Mouse (Mus musculus): ENCODE results near the gene Adam17. TPM values are rescaled to one million over a fixed set of nuclear protein-coding genes. Genes with fewer than 3 reads are reported as not detected.

Adam17 gene
- total RNA-seq, 2 experiments from 2014 or later: 17.1 to 18.7 TPM

GRCm38 (mm10) chr12:21362686-21363085 lies 10.7 kb downstream of the Adam17 start:
- DNase-seq (ENCODE audit: low spot score): no peak

GRCm38 (mm10) chr12:21353681-21354080 lies 19.8 kb downstream of the Adam17 start:
- no peak for DNase-seq (ENCODE audit: low spot score)

DNA sequence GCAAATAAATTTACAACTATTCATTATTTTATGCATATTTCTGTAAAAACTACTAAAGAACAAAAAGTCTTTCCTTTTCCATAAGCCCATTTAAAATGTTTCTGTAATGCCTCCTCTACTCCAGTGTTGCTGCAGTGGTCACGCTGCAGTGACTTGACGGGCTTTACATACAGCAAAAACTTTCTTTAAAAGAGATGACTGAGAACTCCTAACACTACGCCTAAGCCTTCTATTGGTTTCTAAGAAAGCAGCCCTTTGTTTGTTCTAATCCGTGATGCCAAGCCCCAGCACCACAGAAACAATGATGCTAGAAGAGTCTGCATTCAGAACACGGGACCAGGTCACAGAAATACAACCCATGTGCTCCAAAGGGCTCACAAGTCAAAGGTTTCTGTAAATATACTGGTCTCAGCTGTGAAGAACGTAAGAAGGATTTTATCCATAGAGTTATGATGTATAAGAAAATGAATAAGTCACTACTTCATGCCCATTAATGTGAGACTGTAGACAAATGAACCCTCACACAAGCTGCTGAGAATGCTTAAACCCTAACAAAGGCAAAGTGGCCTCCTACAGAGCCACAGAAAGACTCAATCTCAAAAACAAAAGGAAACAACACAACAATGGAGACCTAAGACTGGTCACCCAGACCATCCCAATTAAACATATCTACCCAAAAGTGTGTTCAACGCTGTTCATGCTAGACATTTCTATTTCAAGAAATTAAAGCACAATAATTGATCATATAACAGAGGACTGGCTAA lies 23.1 kb downstream of the Adam17 start:
- no peak for DNase-seq (ENCODE audit: low spot score)

GRCm38 (mm10) chr12:21346972-21347371 lies 26.5 kb downstream of the Adam17 start:
- no peak for DNase-seq (ENCODE audit: low spot score)

- no peak for DNase-seq (ENCODE audit: low spot score)
Observed at GRCm38 (mm10) chr12:21340674-21341073, 32.8 kb downstream of the Adam17 start.

GRCm38 (mm10) chr12:21337171-21337570 lies 36.3 kb downstream of the Adam17 start:
- no peak for DNase-seq (ENCODE audit: low spot score)

- DNase-seq (ENCODE audit: low spot score): no peak
Observed at GRCm38 (mm10) chr12:21335869-21336268, 37.6 kb downstream of the Adam17 start.

GRCm38 (mm10) chr12:21333766-21334165 lies 39.7 kb downstream of the Adam17 start:
- DNase-seq (ENCODE audit: low spot score): no peak

DNA sequence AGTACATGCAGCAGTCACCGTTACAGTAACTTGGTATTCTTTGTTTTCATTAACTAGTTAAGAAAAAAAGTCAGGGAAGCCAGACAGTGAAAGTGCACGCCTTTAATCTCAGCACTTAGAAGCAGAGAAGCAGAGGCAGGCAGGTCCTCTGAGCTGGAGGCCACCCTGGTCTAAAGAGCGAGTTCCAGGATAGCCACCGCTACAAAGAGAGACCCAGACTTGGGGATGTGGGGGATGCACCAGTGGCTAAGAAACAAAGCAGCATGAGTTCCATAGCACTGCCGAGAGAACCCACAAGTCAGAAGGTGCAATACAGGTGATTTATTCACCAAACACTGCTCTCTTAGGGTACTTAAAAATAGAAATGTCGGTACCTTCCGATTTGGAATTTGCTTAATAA lies 40.4 kb downstream of the Adam17 start:
- DNase-seq (ENCODE audit: low spot score): no peak

DNA sequence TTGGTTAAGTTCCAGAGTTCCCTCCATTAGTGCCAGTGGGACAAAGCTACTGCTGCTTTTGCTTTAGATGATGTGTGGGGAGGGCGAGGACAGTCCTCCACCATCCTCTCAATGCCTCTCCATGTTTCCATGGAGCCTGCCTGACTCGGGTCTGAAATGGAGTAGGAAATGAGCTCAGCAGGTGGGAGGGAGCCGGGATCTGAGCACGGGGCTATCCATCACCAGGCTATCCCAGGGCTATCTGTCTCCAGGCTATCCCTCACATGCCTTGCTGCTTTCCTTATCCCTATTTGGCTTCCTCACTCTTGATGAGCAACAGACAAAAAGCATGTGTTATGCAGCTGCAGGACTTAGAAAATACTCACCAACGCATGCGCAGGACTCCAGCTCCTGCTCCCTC lies 41.7 kb downstream of the Adam17 start:
- no peak for DNase-seq (ENCODE audit: low spot score)

GRCm38 (mm10) chr12:21330961-21331576 lies 42.4 kb downstream of the Adam17 start:
- DNase-seq (ENCODE audit: low spot score): no peak

GRCm38 (mm10) chr12:21329661-21330400 lies 43.6 kb downstream of the Adam17 start:
- no peak for DNase-seq (ENCODE audit: low spot score)

GRCm38 (mm10) chr12:21326325-21326724 lies 47.1 kb downstream of the Adam17 start:
- peak; percentile 60 for DNase-seq (ENCODE audit: low spot score)

DNA sequence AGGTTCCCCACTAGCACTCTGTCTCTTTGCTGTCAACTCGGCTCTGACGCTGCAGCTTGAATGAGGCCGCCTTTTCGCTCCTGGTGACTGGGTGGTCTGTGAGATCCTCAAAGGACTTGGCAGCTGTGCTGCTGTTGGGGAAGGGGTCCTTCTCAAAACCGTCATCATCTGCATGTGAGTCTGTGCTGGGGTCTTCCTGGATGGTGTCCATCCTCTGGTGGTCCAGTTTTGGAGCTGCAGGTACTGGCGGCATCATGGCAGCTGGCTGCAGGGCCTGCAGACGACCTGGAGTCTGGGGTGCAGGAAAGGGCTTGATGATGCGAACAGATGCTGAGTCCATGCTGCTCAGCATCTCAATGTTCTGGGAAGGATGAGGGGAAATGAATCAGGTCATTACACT lies 48.2 kb downstream of the Adam17 start:
- DNase-seq (ENCODE audit: low spot score): no peak

DNA sequence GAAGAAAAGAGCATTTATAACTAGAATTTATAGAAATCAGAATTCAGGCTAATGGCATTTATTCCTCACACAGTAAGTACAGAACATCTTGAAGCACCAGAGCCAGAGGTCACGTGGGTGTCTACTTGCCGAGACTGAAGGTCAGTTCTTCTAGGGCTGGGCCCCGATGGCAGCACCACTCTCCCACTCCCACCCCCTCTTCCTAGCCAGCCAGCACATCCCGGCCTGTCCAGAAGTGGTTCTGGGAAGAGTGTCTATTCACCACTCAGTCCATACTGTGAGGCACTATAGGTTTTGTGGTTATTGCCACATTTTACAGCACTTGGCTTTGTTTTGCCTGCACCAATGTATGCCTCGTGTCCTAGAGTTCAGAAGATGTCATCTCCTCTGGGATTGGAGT lies 49.3 kb downstream of the Adam17 start:
- DNase-seq (ENCODE audit: low spot score): no peak

DNA sequence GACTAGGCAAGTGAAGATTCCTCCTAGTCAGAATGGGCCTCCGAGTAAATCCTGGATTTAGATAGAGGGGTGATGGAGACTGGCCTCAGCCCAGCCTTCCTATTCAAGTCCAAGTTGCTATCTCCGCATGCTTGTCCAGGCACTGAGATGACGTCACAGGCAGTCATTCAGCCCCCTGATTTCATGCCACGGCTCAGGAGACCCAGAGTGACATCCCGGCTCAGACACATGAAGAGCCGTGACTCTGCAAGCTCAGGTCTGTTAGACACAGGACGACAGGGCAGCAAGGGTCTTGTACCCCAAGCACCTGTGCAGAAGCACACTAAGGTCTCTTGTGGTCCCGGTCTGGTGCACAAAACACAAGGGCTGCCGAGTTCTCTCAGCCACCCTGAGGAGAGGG lies 50.6 kb downstream of the Adam17 start:
- DNase-seq (ENCODE audit: low spot score): no peak

DNA sequence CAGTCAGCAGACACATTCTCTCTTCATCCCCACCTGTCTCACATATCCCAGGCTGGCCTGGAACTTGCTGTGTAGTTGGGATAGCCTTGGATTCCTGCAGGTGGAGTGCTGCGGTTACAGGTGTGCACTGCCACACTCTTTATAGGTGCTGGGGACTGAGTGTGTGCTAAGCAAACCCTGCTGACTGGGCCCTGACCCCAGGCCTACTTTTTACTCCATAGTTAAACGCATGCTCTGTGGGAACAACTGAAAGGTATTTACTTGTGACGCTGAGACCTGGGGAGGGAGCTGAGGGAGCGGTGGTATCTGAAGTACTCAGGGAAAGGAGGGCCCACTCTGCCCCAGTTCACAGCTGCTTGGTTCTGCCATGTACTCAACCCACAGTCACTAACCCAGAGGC lies 51.1 kb downstream of the Adam17 start:
- no peak for DNase-seq (ENCODE audit: low spot score)

DNA sequence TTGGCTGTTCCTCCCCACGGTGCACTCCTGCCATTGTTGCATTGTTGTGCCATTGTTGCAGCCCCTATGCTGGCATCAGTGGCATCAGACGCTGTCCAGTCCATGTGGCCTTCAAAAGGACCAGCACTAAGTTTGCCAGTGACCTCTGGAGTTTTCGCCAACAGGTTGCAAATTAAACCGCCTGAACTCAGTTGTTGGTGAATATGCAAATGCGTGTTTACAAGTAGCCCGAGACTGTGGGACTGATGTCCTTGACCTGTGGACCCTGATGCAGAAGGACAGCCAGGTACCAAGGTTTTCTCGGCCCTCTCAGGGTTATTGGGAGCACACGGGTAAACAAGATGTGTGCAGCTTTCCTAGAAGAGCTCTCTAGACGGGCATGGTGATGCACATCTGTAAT lies 52.3 kb downstream of the Adam17 start:
- no peak for DNase-seq (ENCODE audit: low spot score)

- no peak for DNase-seq (ENCODE audit: low spot score)
Observed at GRCm38 (mm10) chr12:21320317-21320716, 53.1 kb downstream of the Adam17 start.

GRCm38 (mm10) chr12:21318143-21318895 lies 55.1 kb downstream of the Adam17 start:
- peak; percentile 53 for DNase-seq (ENCODE audit: low spot score)

GRCm38 (mm10) chr12:21316869-21317265 lies 56.6 kb downstream of the Adam17 start:
- DNase-seq (ENCODE audit: low spot score): peak; percentile 54
